Mouse (Mus musculus): ENCODE measurements at regions not wholly inside any gene's neighbourhood (a gene's known extent, or its start where the extent isn't known, plus 50 kb on each side); places are given as distances from the start of the nearest gene placed in this dataset.

- no peak for DNase-seq (ENCODE audit: low read depth, low spot score)
Observed at GRCm38 (mm10) chr3:38257076-38257842, 227.4 kb downstream of the Ankrd50 start.

GRCm38 (mm10) chr3:38255674-38256073 lies 229.0 kb downstream of the Ankrd50 start:
- DNase-seq (ENCODE audit: low read depth, low spot score): no peak

GRCm38 (mm10) chr3:38254896-38255295 lies 229.7 kb downstream of the Ankrd50 start:
- DNase-seq (ENCODE audit: low read depth, low spot score): no peak

DNA sequence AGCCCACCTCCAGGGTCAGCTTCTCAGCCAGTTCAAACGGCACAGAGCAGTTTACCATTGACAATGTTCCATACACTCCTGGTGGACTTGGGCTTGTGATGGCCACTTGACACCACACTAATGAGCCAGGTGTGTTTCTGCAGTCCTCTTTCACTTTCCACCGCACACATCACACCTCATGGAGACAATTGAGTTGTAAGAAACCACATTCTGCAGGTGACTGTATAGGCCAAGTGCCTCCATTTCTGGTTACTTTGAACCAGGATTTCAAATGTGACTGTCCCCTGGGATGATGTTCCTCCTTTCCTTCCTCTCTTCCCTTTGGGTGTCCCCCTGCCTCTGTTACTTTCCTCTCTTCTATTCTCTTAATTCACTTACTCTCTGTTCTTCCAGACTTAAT lies 233.1 kb downstream of the Ankrd50 start:
- DNase-seq (ENCODE audit: low read depth, low spot score): no peak

GRCm38 (mm10) chr3:38250552-38250951 lies 234.1 kb downstream of the Ankrd50 start:
- DNase-seq (ENCODE audit: low read depth, low spot score): no peak

GRCm38 (mm10) chr3:38248941-38249340 lies 235.7 kb downstream of the Ankrd50 start:
- no peak for DNase-seq (ENCODE audit: low read depth, low spot score)

DNA sequence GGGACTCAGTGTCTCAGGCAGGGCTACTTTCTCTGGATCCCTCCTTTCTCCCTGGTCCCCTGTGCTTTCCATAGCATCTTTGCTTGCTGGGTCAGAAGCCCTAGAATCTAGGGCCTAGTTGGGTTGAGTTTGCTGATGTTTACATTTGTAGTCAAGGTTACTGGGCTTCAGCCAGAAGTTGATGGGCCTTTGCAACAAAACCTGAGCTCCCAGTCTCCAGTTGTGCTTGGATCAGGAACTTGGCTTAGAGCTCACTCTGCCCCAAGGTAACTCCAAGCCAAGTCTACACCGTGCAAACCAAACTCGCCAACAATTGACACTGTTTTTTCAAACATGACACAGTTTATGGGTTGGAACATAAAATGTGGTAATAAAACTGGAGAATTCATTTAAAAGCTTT lies 238.2 kb downstream of the Ankrd50 start:
- no peak for DNase-seq (ENCODE audit: low read depth, low spot score)

DNA sequence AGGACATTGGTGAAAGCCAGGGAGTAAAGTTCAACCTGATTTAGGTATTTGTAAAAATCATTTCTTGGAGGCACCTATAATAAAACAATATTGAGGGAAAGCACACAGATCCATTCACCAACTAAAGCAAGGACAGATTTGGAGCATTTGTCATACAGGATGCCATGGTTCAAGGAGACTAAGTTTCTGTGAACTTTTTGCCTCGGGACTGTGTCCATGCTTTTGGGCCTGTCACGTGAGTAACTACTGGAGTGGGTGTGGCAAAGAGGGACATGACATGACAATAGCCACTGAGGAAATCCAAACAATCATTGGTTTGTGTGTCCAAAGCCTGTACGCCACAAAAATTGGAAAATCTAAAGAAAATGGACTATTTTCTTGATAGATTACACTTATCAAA lies 241.4 kb downstream of the Ankrd50 start:
- DNase-seq (ENCODE audit: low read depth, low spot score): no peak

DNA sequence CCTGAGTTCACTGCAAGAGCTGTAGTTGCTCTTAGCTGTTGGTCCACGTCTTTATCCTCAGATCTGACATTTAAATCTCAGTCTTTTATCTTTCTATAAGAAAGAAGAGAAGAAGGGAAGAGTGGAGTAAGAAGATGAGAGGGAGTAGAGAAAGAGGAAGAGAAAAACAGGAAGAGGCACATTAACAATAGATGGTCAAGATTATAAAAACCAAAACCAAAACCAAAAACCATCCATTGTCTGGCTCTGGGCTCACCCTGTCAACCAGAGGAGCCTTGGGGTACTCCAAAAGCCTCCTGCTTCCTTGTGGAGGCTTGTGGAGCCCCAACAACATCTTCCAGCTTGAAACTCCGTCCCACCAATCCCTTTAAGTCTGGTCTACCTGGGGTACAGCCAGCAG lies 247.0 kb downstream of the Ankrd50 start:
- no peak for DNase-seq (ENCODE audit: low read depth, low spot score)

DNA sequence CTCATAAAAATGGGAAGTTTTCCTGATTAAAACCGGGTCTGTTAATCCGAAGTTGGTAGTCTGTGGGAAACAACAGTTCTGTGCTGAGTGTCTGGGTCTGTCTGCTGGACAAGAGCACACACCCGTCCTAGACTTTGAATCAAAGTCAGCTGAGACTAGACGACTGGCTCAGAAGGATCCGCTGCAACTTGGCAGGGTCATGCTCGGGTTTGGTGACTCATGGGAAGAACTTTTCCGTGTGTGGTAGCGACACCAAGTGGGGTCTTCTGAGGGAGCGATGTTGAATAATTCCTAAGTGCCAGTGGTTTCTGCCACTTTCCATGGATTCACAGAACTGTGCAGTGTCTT lies 248.9 kb downstream of the Ankrd50 start:
- DNase-seq (ENCODE audit: low read depth, low spot score): no peak

- no peak for DNase-seq (ENCODE audit: low read depth, low spot score)
Observed at GRCm38 (mm10) chr3:38235033-38235735, 249.5 kb downstream of the Ankrd50 start.

GRCm38 (mm10) chr3:38234534-38234933 lies 250.1 kb downstream of the Ankrd50 start:
- no peak for DNase-seq (ENCODE audit: low read depth, low spot score)

DNA sequence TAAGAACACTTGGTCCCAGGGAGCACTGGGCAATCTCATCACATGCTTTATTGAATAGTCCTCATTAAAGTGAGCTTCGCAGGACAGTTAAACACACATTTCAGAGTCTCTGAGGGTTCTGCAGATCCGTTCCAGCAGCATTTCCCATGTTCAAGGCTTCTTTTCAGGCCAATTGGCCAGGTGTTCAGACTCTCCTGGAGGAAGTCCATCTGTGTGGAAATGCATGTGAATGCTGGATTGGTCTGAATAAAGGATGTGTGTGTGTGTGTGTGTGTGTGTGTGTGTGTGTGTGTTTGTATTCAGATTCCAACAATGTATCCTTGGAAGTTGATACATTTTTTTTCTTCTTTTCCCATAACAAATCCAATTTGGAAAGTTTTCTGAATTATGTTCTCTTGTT lies 250.6 kb downstream of the Ankrd50 start:
- no peak for DNase-seq (ENCODE audit: low read depth, low spot score)

DNA sequence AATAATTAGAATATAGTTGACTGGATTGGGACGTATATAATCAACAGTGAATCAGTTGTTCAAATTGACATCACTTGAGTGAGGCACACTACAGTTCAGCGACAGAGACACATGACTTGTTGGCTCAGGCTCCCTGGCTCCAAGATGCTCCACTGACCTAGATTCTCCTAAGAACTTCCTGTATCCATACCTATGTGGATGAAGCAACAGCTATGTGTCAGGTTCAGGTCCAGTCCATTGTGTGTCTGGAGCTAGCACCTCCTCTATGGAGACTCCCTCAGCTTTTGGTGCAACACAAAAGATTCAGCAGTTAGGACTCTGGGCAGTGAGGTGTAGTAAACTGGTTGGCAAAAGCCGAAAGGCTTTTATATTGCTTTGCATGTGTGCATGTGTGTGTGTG lies 251.6 kb downstream of the Ankrd50 start:
- no peak for DNase-seq (ENCODE audit: low read depth, low spot score)

GRCm38 (mm10) chr3:38232111-38233076 lies 252.2 kb downstream of the Ankrd50 start:
- peak; percentile 68 for DNase-seq (ENCODE audit: low read depth, low spot score)

GRCm38 (mm10) chr3:38231506-38231905 lies 253.1 kb downstream of the Ankrd50 start:
- DNase-seq (ENCODE audit: low read depth, low spot score): no peak

- DNase-seq (ENCODE audit: low read depth, low spot score): no peak
Observed at GRCm38 (mm10) chr3:38230796-38231195, 253.8 kb downstream of the Ankrd50 start.

DNA sequence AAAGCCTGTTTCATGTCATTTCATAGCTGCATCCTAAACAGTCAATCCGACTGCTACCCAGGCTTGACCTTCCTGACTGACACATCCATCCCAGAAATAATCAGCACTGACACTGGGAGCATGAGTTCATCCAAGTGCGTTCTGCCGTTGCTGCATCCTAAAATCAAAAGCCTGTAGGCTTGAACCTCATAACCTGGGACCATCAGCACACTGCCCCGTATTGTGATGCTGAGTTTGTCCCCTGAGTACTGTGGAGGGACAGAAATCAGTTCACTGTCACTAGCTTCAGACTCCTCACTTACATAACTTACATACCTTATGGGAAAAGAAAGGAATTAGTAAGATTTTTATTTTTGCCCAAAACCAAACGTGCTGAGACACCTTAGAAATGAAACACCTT lies 255.0 kb downstream of the Ankrd50 start:
- DNase-seq (ENCODE audit: low read depth, low spot score): no peak

DNA sequence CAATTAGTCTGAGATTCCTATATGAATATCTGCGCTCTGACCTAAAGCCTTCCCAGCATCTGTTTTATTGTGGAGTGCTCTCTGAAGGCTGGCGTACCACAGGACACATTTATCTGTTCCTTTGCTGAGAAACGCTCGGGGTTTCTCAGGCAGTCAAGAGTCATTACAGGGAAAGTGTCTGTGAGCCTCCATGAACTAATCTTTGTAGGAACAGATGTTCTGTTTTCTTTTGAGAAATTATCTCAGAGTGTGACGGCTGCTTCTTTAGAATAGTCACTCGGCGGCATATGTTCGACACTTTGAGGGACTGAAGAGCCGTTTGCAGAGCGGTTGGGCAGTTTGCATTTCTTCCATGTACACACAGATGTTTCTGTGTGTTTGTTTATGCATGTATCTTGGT lies 255.6 kb downstream of the Ankrd50 start:
- DNase-seq (ENCODE audit: low read depth, low spot score): no peak

DNA sequence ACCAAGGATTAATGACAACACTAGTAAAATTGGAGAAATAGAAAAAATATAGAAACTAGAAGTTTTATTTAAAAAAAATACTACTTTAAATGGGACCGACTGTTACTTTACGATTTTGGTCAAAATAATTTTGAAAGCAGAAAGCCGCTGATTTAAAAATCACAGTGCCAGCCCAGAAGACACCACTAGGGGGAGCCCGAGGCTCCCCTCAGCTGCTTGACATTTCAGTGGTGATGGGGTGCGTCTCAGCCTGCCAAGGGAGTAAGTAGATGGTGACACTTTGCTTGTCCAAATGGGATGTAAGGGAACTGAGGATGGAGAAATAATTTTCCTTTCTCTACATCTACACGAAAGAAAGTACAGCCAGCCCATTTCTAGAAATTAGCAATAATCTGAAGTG lies 257.0 kb downstream of the Ankrd50 start:
- peak; percentile 32 for DNase-seq (ENCODE audit: low read depth, low spot score)

GRCm38 (mm10) chr3:38227121-38227520 lies 257.5 kb downstream of the Ankrd50 start:
- DNase-seq (ENCODE audit: low read depth, low spot score): no peak

DNA sequence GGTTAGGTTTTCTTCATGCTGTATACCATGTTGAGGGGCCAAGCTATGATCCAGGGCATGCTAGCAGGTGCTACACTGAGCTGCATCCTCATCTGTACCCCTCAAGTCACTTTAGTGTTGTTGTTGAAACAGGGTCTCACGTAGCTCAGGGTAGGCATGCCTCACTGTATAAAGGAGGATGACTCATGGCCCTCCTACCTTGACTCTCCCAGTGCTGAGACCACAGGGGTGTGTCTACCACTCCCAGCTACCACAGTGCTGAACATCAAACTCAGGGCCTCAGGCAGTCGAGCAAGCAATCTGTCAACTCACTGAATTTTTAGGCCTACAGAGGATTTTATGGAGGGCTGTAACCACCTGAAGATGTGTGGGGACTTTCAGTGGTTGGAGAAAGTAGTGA lies 258.5 kb downstream of the Ankrd50 start:
- no peak for DNase-seq (ENCODE audit: low read depth, low spot score)
